Mouse (Mus musculus): ENCODE data around the gene Entpd4b.
"Not testable (repeated sequence)": the region's sequence is repeated elsewhere in the genome, so short reads cannot be mapped to it uniquely, and the experiment has no call there.

Entpd4b gene

GRCm38 (mm10) chr14:69555110-69555831 is at the start of gene Entpd4b:
Entpd4b (plus strand) TSS chr14:69555424.
- not testable (repeated sequence) for DNase-seq

GRCm38 (mm10) chr14:69507000-69507399 is 48.2 kb upstream of the Entpd4b start:
- not testable (repeated sequence) for DNase-seq

GRCm38 (mm10) chr14:69512449-69512848 is 42.8 kb upstream of the Entpd4b start, which contains the start of gene Gm27179:
Gm27179 (minus strand) TSS chr14:69512549.
- not testable (repeated sequence) for DNase-seq

- not testable (repeated sequence) for DNase-seq
These were observed 34.4 kb upstream of the Entpd4b start for GRCm38 (mm10) chr14:69520810-69521209.

GRCm38 (mm10) chr14:69523001-69523400 is 32.2 kb upstream of the Entpd4b start:
- not testable (repeated sequence) for DNase-seq

- DNase-seq: not testable (repeated sequence)
These were observed 29.0 kb upstream of the Entpd4b start for GRCm38 (mm10) chr14:69526202-69526601.

- DNase-seq: not testable (repeated sequence)
These were observed 18.7 kb upstream of the Entpd4b start for GRCm38 (mm10) chr14:69536539-69536938.

GRCm38 (mm10) chr14:69540113-69540512 is 15.1 kb upstream of the Entpd4b start:
- not testable (repeated sequence) for DNase-seq

GRCm38 (mm10) chr14:69542695-69543094 is 12.5 kb upstream of the Entpd4b start:
- not testable (repeated sequence) for DNase-seq

GRCm38 (mm10) chr14:69544033-69544432 is 11.2 kb upstream of the Entpd4b start:
- not testable (repeated sequence) for DNase-seq

- DNase-seq: not testable (repeated sequence)
These were observed 10.2 kb upstream of the Entpd4b start for GRCm38 (mm10) chr14:69545052-69545451.

- DNase-seq: not testable (repeated sequence)
These were observed 7.9 kb upstream of the Entpd4b start for GRCm38 (mm10) chr14:69547310-69547709.

GRCm38 (mm10) chr14:69556820-69557219 is 1.6 kb downstream of the Entpd4b start:
- not testable (repeated sequence) for DNase-seq

- not testable (repeated sequence) for DNase-seq
These were observed 2.3 kb downstream of the Entpd4b start for GRCm38 (mm10) chr14:69557550-69557949.
